Mouse (Mus musculus) T-helper 1 cell (primary cell): ENCODE data around the gene Zic5.
"Not testable (repeated sequence)": the region's sequence is repeated elsewhere in the genome, so short reads cannot be mapped to it uniquely, and the experiment has no call there.

Source experiments
- in situ Hi-C: fragments of 300-600 bp; cut with MboI, MseI; formaldehyde crosslinking; loops from one replicate; pipeline ENCODE4 v1.15.1; 2025; ENCODE audit warnings: high pct_unique_total_duplicates

The Zic5 gene

GRCm38 (mm10) chr14:122464351-122464762 lies 1.1 kb downstream of the Zic5 start:
- in situ Hi-C loops = no loop called here

- in situ Hi-C loops = not testable (repeated sequence)
Observed at GRCm38 (mm10) chr14:122463734-122464341, 1.6 kb downstream of the Zic5 start.

- in situ Hi-C loops = no loop called here
Observed at GRCm38 (mm10) chr14:122463080-122463691, 2.3 kb downstream of the Zic5 start.

- in situ Hi-C loops = no loop called here
Observed at GRCm38 (mm10) chr14:122462689-122463079, 2.8 kb downstream of the Zic5 start.

- in situ Hi-C loops = no loop called here
Observed at GRCm38 (mm10) chr14:122461966-122462365, 3.5 kb downstream of the Zic5 start.

GRCm38 (mm10) chr14:122461500-122461899 lies 4.0 kb downstream of the Zic5 start:
- in situ Hi-C loops = no loop called here

- in situ Hi-C loops = no loop called here
Observed at GRCm38 (mm10) chr14:122460226-122460625, 5.3 kb downstream of the Zic5 start.

- in situ Hi-C loops = no loop called here
Observed at GRCm38 (mm10) chr14:122459776-122460175, 5.7 kb downstream of the Zic5 start.

- in situ Hi-C loops = not testable (repeated sequence)
Observed at GRCm38 (mm10) chr14:122459332-122459731, 6.1 kb downstream of the Zic5 start.

GRCm38 (mm10) chr14:122455562-122455958 lies 9.9 kb downstream of the Zic5 start:
- in situ Hi-C loops = no loop called here

GRCm38 (mm10) chr14:122454901-122455561 lies 10.4 kb downstream of the Zic5 start:
- in situ Hi-C loops = no loop called here

- in situ Hi-C loops = no loop called here
Observed at GRCm38 (mm10) chr14:122453996-122454738, 11.3 kb downstream of the Zic5 start.

- in situ Hi-C loops = no loop called here
Observed at GRCm38 (mm10) chr14:122453388-122453995, 12.0 kb downstream of the Zic5 start.

GRCm38 (mm10) chr14:122452701-122453387 lies 12.6 kb downstream of the Zic5 start:
- in situ Hi-C loops = no loop called here

GRCm38 (mm10) chr14:122451551-122452145 lies 13.8 kb downstream of the Zic5 start:
- in situ Hi-C loops = no loop called here

- in situ Hi-C loops = no loop called here
Observed at GRCm38 (mm10) chr14:122450496-122451382, 14.7 kb downstream of the Zic5 start, which contains the start of gene Gm5089. TSS of gene Gm5089 (minus strand) at chr14:122451115.

GRCm38 (mm10) chr14:122449601-122450495 lies 15.6 kb downstream of the Zic5 start:
- in situ Hi-C loops = no loop called here

- in situ Hi-C loops = no loop called here
Observed at GRCm38 (mm10) chr14:122436850-122437249, 28.6 kb downstream of the Zic5 start.

- in situ Hi-C loops = no loop called here
Observed at GRCm38 (mm10) chr14:122434039-122434438, 31.4 kb downstream of the Zic5 start.
